Mouse (Mus musculus) adrenal gland, postnatal 14 days (tissue): ENCODE results near the gene Cldn22. TPM values are rescaled to one million over a fixed set of nuclear protein-coding genes. Genes with fewer than 3 reads are reported as not detected.

Experiments
- DNase-seq: peaks from one replicate; pipeline ENCODE4 v3.0.0; 2021; ENCODE audit warnings: mixed read lengths
- total RNA-seq: library from RNA; stranded (reverse); gene quantifications from 2 replicates; pipeline ENCODE4 v1.2.3, GENCODE M21; 2021

Gene Cldn22
- total RNA-seq, 1 experiment from 2014 or later: 0.59 TPM

DNA sequence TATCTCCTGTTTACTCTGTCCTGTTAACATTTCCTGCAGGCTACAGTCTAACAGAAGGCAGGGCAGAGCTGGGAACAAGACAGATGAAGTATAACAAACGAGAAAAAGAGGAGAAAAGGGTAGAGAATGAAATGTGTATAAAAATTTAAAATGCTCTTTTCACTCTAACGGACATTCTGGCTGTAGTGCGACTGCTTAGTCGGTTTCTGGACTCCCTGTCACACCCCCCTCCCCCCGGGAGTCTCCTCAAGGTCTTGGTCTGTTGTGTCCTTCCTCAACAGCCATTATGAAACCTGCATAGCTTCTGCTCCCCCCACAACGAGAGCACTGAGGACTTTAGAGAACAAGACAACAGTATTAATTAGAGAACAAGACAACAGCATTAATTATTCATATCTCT, 8.3 kb downstream of the Cldn22 start:
- DNase-seq: peak; percentile 83

DNA sequence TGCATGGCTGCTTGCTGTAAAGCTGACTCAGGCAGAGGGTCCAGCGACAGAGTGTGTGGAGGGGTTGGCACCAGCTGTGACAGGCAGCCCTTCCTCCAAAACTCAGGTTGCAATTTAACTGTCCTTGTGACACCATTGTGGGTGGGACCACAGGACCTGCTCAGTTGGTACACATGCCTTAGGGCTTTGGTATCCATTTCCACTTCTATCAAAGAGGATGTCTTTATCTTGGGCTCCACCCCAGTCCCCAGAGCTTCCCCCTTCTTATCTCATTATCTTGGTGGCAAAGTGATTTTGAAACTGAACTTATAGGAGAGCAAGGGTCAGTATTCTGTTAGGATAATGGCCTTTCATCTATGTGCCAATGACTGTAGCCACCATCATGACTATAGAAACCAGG, 9.7 kb downstream of the Cldn22 start:
- DNase-seq: no peak

DNA sequence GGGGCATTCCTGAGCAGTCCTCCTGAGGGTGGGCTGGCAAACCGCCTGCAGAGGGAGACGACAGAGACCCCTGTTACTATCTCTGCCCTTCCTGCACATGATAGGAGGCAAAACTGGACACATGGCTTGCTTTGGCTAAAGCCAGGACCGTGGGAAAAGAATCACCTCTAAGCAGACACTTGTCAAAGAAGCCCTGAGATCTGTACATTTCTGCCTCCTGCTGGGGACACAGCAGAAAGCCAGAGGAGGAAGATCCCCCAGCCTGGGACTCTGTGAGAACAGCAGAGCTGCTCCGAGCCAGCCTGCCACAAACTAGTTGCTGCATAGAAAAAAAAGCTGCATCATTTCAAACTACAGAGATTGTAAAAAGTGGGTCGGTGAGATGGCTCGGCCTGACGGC, 18.8 kb downstream of the Cldn22 start:
- DNase-seq: no peak

DNA sequence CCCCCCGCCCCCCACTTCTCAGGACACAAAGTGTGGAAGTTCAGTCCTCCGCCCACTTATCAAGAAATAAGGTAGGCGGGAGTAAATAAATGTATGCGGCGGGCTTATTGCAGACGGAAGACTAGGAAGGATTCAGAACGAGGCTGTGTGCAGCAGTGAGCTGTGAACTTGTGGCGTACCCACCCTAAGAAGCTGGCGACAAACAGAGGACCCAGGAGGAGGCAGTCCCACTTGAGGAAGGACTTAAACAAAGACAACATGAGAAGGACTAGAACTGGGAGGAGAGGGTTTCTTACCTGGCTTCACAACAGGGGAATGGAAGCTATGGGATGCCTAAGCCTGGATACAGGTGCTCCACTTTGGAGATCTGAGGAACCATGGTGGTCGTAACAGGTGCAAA, 19.4 kb downstream of the Cldn22 start:
- no peak for DNase-seq

DNA sequence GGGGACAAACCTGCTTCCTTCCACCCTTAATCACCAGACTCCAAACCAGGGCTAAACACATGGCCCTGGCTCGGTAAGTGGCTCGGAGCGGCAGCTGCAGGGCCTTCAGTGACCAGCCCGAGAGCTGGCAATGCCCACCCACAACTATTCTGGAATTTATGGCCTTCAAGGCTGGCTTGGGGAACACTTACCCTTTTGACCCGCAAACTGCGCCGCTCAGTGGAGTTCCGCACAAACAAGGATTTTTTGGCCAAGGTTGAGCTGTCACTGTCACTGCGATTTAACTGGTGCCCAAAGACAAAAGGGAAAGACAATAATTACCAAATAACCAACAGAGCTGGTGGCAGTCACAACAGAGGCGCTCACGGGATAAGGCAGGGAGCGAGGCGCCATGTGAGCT, 21.7 kb downstream of the Cldn22 start:
- peak; percentile 72 for DNase-seq

DNA sequence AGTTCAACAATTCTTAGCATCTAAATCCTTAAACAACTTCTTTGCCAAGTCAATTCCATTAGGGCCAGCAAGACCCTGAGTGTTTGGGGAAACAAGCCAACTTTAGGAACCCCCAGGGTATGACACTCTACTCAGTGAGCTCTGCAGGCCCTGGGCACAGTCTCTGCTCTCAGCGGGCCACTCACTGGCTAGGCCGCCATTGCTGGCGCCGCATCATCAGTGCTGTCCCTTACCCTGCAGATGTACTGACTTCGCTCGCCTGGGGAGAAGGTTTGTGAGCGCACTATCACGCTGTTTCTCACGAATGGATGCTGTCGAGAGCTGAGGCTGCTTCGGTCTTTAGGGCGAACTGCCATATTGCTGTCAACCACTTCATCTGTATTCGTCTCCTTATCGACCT, 22.9 kb downstream of the Cldn22 start:
- DNase-seq: no peak

DNA sequence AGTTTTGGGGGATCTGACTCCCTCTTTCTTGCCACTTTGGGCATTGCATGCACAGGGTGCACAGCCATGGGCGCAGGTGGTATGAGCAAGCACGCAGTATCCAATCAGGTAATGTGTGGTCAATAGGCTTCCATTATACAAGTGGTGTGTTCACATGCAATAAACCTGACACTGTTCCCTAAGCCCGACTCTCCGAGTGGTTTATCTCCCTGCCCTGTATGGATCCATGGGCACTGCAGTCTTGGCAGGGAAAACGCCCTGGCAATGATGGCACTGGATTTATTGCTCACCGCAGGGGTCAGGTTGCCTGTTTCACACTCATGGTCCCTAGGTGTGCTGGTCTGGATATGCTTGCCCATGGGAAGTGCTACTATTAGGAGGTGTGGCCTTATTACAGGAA, 23.6 kb downstream of the Cldn22 start:
- no peak for DNase-seq

DNA sequence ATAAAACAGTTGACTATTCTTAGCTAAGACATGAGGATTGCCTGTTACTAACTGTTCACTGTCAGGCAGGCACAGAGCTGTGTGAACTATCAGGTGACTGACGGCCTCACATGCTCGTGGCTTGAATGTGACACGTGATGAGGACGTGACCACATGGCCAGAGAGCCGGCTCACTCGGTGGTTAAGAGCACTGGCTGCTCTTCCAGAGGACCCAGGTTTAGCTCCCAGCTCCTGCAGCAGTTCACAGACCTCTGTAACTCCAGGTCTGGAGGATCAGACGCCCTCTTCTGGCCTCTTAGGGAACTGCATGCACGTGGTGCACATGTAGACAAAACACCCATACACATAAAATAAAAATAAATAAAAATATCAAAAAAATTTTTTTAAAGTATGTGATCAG, 25.6 kb downstream of the Cldn22 start:
- no peak for DNase-seq

DNA sequence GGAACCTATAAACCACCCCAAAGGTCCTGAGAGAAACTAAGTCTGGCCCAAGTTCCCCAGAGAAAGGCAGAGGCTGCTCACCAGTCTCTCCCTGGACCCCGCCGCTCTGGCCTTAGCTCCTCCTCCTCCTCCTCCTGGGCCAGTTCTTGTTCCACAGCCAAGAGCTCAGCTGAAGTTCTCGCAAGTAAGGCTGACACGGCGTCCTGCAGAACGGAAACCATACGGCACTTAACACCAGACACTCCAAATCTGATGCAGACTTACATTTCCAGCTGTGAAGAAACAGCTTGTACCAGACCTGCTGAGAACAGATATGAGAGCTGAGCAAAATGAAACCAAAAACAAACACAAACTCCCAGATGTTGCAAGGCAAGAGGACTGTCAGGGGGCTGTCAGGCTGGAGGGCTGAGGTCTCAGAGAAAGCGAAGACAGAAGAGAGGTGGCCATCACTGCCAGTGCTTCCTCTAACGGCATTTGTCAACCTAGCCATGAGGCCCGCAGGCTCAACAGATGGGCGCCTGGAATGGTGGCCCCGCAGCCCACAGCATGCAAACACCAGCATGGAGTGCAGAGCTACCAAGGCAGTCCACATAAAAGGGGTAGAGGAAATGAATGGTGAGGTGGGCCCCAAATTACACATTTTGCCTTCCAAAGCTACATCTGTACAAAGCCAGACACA, 27.7 kb downstream of the Cldn22 start:
- peak; percentile 48 for DNase-seq

DNA sequence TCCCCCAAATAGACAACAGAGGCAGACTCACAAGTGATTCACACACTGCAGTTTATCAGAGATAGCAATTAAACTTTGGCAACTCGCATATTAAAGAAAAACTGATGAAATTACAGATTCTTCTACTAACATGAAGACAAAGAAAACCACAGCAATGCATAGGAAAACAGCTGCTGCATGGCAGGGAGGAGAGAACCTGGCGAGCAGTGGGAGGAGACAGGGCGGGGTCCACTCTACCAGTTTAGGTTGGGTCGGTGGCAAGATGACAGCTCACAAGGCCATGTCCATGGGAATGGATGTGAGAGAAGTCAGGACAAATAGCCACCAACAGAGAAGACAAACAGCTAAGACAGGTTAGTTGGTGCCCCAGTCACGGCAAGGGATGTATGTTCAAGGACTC, 28.5 kb downstream of the Cldn22 start:
- no peak for DNase-seq

DNA sequence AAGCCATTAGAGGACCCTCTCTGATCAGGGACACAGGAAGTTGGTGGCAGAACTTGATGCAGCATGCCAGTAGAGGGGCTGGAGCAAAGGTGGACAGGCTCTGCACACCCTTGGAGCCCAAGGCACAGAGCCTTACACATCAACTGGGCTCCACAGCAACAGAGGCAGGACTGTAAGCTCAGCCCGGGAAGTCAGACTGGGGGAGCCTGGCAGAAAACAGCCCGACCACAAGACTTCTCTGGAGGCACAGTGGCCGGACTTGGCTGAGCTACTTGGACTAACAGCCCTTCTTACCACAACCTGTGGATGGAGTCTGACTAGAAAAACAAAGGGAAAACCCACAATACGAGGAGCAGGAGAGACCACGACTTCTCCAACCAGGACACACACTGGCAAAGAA, 29.1 kb downstream of the Cldn22 start:
- DNase-seq: no peak

DNA sequence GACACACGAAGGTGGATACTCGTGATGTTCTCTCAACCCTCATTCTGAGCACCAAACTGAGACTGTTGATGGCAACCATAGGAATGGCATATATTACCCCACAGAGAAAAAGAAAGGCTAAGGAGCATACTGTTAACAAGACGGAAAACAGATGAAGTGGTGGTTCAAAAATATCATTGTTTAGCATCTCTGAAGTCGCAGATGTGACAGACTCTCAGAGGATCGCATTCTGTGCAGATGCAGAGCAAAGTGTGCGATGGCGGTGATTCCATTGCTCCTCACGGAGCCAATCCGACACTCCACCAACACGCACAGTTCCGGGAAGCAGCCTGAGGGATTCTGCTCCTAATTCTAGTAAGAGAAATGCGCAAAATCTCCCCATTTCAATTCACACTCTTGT, 35.0 kb downstream of the Cldn22 start:
- no peak for DNase-seq

DNA sequence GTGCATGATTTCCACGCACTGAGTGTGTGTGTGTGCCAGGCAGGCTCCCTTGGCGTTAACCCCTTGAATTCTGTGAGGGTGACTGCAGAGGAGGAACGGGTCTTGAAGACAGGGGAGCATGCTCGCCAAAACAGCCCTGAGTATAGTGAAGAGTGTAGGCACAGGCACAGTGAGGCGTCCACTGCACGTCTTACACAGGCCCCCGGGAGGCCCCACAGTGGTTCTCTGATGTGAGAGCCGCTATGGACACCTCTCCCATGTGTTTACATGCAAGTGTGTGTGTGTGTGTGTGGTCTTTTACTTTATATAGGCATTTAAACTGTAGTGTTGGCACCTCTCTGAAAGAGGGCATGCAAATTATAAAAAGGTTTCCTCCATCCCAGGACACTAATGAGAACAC, 42.3 kb downstream of the Cldn22 start:
- no peak for DNase-seq

DNA sequence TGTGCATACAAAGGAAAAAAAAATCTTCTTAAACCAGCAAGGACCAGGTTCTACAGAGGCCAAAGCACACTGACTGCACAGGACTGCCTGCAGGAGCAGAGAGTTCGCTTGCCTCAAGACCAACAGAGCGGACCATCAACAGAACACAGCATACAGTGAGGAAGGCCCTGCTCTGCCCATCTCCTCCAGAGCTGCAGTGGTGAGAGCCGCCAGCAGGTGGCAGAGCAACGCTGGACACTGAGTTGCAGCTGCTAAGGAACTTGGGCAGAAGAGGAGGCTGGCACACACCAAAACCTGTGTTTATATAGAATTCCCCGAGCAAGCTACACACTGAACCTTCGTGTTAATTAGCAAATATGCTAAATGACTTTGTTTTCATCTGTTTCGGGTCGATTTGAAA, 42.8 kb downstream of the Cldn22 start:
- peak; percentile 89 for DNase-seq

DNA sequence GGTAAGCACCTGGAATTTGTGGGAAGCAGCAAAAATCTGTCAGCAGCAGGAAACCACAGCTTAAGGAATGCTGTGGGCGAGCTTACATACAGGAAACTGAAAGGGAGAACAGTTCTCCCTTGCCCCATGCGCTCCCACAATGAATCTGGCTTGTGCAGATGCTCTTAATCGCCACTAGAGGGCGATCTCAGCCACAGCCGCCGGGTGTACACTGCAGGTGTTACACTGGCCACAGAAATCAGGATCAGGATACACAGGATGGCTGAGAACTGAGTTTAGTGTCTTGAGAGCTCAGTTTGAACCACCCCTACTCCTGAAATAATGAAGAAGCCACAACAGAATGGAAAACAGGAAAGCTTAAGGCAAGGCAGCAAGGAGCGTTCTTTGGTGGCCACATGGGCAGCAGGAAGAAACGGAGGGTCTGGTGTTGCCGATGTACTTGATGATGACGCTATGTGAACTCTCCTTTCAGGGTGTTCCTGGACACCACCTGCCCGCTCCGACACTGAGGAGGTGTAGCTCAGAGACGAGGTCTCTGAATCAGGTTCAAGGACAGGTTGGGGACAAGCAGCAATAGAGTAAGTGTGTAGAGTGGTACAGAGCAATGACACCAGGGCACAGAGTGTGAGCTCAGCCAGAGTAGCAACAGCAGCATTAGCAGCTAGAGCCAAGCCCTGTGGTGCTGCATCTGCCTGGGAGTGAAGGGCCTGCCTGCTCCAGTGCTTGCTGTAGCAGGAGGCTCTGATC, 48.3 kb downstream of the Cldn22 start:
- DNase-seq: peak; percentile 65

DNA sequence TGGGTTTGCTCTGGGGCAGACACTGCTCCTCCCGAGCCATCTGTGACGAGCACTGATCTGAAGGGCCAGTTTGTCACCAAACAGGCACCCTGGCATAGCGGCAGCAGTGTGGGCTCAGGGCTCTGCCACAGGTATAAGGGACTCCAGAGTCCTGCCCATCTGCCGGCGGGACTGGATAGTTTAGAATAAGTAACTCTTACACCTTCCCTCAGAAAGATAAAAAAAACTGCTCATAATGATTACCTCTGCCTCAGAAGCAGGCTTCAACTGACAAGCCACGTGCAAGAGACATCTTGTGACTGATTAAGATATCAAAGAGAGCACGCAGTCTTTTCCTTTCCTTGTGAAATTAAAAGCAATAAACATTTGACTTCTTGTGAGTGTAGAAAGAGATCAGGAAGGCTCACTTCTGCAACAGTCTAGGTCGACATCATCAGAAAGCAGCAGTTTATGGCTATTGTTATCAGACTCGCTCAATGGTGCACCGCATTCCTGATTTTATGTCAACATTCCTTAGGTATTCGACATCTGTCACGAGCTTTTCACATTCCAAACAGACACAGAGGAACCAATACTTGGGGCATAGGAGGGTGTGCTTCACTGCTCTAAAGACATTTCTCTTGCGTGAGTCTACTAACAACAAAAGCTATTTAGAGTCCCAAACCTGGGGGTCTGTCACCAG, 50.4 kb downstream of the Cldn22 start:
- DNase-seq: no peak

Other genes starting within 250 kb of the Cldn22 start
- 20.8 and 21.2 TPM in 2 replicates for gene Ing2, start 148.9 kb upstream of the Cldn22 start, total RNA-seq
- gene Cdkn2aip, start 110.5 kb upstream of the Cldn22 start, total RNA-seq: 12.7 and 14.0 TPM in 2 replicates
- gene Cldn24, start 2.3 kb upstream of the Cldn22 start, total RNA-seq: not detected in 2 replicates
- gene Wwc2, start 166.4 kb downstream of the Cldn22 start, total RNA-seq: 24.6 and 26.5 TPM in 2 replicates